Mouse (Mus musculus): Measurements from ENCODE around the gene Msi2. TPM values are rescaled to one million over a fixed set of nuclear protein-coding genes. Genes with fewer than 3 reads are reported as not detected.

Gene Msi2
- polyA plus RNA-seq, 1 experiment from 2014 or later, result 24.5 TPM

GRCm38 (mm10) chr11:88412423-88413094 lies 305.8 kb downstream of the Msi2 start:
- no peak overlapping the region for H3K27ac ChIP-seq
- no peak overlapping the region for H3K4me2 ChIP-seq (ENCODE audit: low read length)
- no peaks in the 10 kb centered on the region for H3K27me3 ChIP-seq (ENCODE audit: insufficient read depth, low read length)
- peak; percentile 92 for DNase-seq (ENCODE audit: low spot score)
- no peak overlapping the region for H3K4me3 ChIP-seq (replicated peaks; ENCODE audit: low read depth, low read length)
- no peaks in the 10 kb centered on the region for H3K9me3 ChIP-seq (replicated peaks; ENCODE audit: low read length)
- 0 out of 2 replicates have a peak, but pooled peaks cover 6% of the 10 kb centered on the region for H3K36me3 ChIP-seq (ENCODE audit: insufficient read depth, low read length)
- 0 out of 2 replicates have a peak, but pooled peaks cover 4% of the 10 kb centered on the region for H3K4me1 ChIP-seq (replicated peaks; ENCODE audit: insufficient read depth, low read length)
- peak; percentile 94 for TF ChIP-seq CTCF (IDR thresholded peaks at IDR 0.05; ENCODE audit: low read depth)
- WGBS, result 49% methylated on average over 4 of the region's 5 CpGs
- peak; percentile 83 for ATAC-seq (replicated peaks; ENCODE audit: low FRiP score, low read depth)
- no peak overlapping the region for H3K9ac ChIP-seq (ENCODE audit: low read depth, low read length)

DNA sequence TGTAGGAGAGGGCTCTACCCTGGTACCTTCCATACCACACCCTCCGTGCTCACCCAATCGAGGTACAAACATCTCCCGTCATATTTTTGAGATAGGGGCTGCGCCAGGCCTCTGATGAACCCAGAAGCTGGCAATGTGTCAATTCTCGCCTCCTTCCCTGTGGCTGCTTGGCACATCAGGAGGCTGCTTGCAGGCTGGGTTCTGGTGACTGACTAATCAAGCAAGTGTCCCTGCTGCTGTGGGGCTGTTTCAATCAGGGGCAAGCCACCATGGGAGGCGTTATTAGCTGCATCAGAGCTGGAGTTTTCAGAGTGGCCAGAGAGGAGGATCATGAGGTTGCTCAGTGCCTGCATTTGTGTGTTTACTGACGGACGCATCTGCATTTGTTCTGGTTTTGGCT lies 310.0 kb downstream of the Msi2 start:
- 0 out of 2 replicates have a peak, but pooled peaks cover 6% of the 10 kb centered on the region for H3K36me3 ChIP-seq (ENCODE audit: insufficient read depth, low read length)
- no peak overlapping the region for H3K9ac ChIP-seq (ENCODE audit: low read depth, low read length)
- no peak for ATAC-seq (replicated peaks; ENCODE audit: low FRiP score, low read depth)
- H3K27me3 ChIP-seq (ENCODE audit: insufficient read depth, low read length), result no peaks in the 10 kb centered on the region
- TF ChIP-seq CTCF (IDR thresholded peaks at IDR 0.05; ENCODE audit: low read depth), result no peak
- no peak overlapping the region for H3K27ac ChIP-seq
- peaks cover 25% of the 10 kb centered on the region for H3K4me1 ChIP-seq (replicated peaks; ENCODE audit: insufficient read depth, low read length)
- H3K4me2 ChIP-seq (ENCODE audit: low read length), result no peak overlapping the region
- no peak overlapping the region for H3K4me3 ChIP-seq (replicated peaks; ENCODE audit: low read depth, low read length)
- H3K9me3 ChIP-seq (replicated peaks; ENCODE audit: low read length), result no peaks in the 10 kb centered on the region
- WGBS, result 89% methylated on average over 8 of the region's 8 CpGs
- no peak for DNase-seq (ENCODE audit: low spot score)

DNA sequence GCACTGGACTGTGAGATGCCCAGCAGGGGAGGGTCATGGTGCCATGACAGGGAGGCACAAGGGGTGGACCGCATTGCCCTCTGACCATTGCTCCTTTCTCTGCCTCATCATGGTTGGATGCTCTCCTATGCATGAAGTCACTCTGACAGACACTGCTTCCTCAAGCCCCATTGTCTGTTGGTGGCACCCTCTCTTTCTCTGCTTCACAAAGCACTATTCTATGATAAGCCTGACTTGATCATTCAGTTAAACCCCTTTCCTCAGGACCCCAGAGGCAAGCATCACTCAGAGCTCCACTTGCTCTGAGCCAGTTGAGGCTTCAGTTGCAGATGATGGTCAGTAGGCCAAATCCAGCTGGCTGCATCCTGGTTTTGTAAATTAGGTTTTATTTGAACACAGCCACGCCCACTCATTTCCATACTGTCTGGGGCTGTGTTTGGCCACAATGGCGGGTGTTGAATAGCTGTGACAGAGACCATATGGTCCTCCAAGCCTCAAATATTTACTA lies 311.9 kb downstream of the Msi2 start:
- WGBS, result 65% methylated on average over 3 of the region's 3 CpGs
- H3K27ac ChIP-seq, result no peak overlapping the region
- ATAC-seq (replicated peaks; ENCODE audit: low FRiP score, low read depth), result peak; percentile 62; the same call in 1 of the 2 replicates
- H3K27me3 ChIP-seq (ENCODE audit: insufficient read depth, low read length), result no peaks in the 10 kb centered on the region
- H3K4me1 ChIP-seq (replicated peaks; ENCODE audit: insufficient read depth, low read length), result peaks cover 25% of the 10 kb centered on the region
- H3K36me3 ChIP-seq (ENCODE audit: insufficient read depth, low read length), result 0 out of 2 replicates have a peak, but pooled peaks cover 6% of the 10 kb centered on the region
- peak; percentile 78 for DNase-seq (ENCODE audit: low spot score)
- no peaks in the 10 kb centered on the region for H3K9me3 ChIP-seq (replicated peaks; ENCODE audit: low read length)
- no peak overlapping the region for H3K4me2 ChIP-seq (ENCODE audit: low read length)
- no peak for TF ChIP-seq CTCF (IDR thresholded peaks at IDR 0.05; ENCODE audit: low read depth)
- no peak overlapping the region for H3K9ac ChIP-seq (ENCODE audit: low read depth, low read length)
- no peak overlapping the region for H3K4me3 ChIP-seq (replicated peaks; ENCODE audit: low read depth, low read length)

GRCm38 (mm10) chr11:88404816-88405613 lies 313.3 kb downstream of the Msi2 start:
- Histone ChIP-seq H3K27me3 (ENCODE audit: insufficient read depth, low read length) (no peaks in the 10 kb centered on the region), H3K9me3 (replicated peaks; ENCODE audit: low read length) (no peaks in the 10 kb centered on the region), H3K4me1 (replicated peaks; ENCODE audit: insufficient read depth, low read length) (peaks cover 30% of the 10 kb centered on the region)

GRCm38 (mm10) chr11:88404247-88404677 lies 314.1 kb downstream of the Msi2 start:
- no peak for ATAC-seq (replicated peaks; ENCODE audit: low FRiP score, low read depth)
- Histone ChIP-seq H3K9me3 (replicated peaks; ENCODE audit: low read length) (no peaks in the 10 kb centered on the region), H3K36me3 (ENCODE audit: insufficient read depth, low read length) (no peaks in the 10 kb centered on the region), H3K4me1 (replicated peaks; ENCODE audit: insufficient read depth, low read length) (peaks cover 30% of the 10 kb centered on the region), H3K27me3 (ENCODE audit: insufficient read depth, low read length) (no peaks in the 10 kb centered on the region), H3K27ac (peak overlapping the region; percentile 57; the same call in 1 of the 2 replicates), H3K4me2 (ENCODE audit: low read length) (0 out of 2 replicates have a peak overlapping the region, but pooled peaks have one; percentile 9), H3K4me3 (replicated peaks; ENCODE audit: low read depth, low read length) (no peak overlapping the region), H3K9ac (ENCODE audit: low read depth, low read length) (no peak overlapping the region)
- no peak for TF ChIP-seq CTCF (IDR thresholded peaks at IDR 0.05; ENCODE audit: low read depth)
- 62% methylated on average over 5 of the region's 5 CpGs for WGBS
- DNase-seq (ENCODE audit: low spot score), result no peak

More at GRCm38 (mm10) chr11:88404816-88405613, 313.3 kb downstream of the Msi2 start:
- H3K4me3 ChIP-seq (replicated peaks; ENCODE audit: low read depth, low read length), result no peak overlapping the region
- no peak for TF ChIP-seq CTCF (IDR thresholded peaks at IDR 0.05; ENCODE audit: low read depth)
- H3K4me2 ChIP-seq (ENCODE audit: low read length), result peak overlapping the region; percentile 9; the same call in 1 of the 2 replicates
- ATAC-seq (replicated peaks; ENCODE audit: low FRiP score, low read depth), result peak; percentile 42; the same call in 1 of the 2 replicates
- no peaks in the 10 kb centered on the region for H3K36me3 ChIP-seq (ENCODE audit: insufficient read depth, low read length)
- no peak overlapping the region for H3K9ac ChIP-seq (ENCODE audit: low read depth, low read length)
- peak; percentile 52 for DNase-seq (ENCODE audit: low spot score)
- peak overlapping the region; percentile 57; the same call in 1 of the 2 replicates for H3K27ac ChIP-seq
- WGBS, result 21% methylated on average over 17 of the region's 17 CpGs

DNA sequence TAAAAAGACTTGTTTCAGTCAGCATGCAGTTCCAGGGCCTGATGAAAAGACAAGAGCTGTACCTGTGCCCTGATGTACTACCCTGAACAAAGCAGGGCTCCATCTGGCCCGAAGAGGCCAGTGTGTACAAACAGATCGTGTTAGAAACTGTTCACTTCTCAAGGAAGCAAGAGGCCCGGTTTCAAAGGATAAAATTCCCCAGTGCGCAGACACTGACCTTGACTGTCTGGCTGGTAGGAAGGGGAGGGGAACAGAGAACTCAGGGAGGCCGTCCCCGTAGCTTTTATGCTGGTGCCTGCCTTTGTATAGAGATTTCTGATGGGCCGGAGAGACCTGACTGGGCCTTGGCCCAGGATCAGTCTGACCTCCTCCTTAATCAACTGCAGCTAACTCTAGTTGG lies 316.0 kb downstream of the Msi2 start:
- no peaks in the 10 kb centered on the region for H3K36me3 ChIP-seq (ENCODE audit: insufficient read depth, low read length)
- H3K4me2 ChIP-seq (ENCODE audit: low read length), result no peak overlapping the region
- H3K27ac ChIP-seq, result no peak overlapping the region
- 38% methylated on average over 7 of the region's 7 CpGs for WGBS
- ATAC-seq (replicated peaks; ENCODE audit: low FRiP score, low read depth), result no peak
- peak; percentile 29 for DNase-seq (ENCODE audit: low spot score)
- peaks cover 30% of the 10 kb centered on the region for H3K4me1 ChIP-seq (replicated peaks; ENCODE audit: insufficient read depth, low read length)
- no peaks in the 10 kb centered on the region for H3K27me3 ChIP-seq (ENCODE audit: insufficient read depth, low read length)
- no peak overlapping the region for H3K4me3 ChIP-seq (replicated peaks; ENCODE audit: low read depth, low read length)
- no peak overlapping the region for H3K9ac ChIP-seq (ENCODE audit: low read depth, low read length)
- no peaks in the 10 kb centered on the region for H3K9me3 ChIP-seq (replicated peaks; ENCODE audit: low read length)
- peak; percentile 8; the same call in 1 of the 2 replicates for TF ChIP-seq CTCF (IDR thresholded peaks at IDR 0.05; ENCODE audit: low read depth)

Data from kidney, postnatal 0 days (tissue).